Mouse (Mus musculus): ENCODE measurements around the gene Gsk3a. TPM values are rescaled to one million over a fixed set of nuclear protein-coding genes. Genes with fewer than 3 reads are reported as not detected.

Gsk3a gene
- polyA plus RNA-seq, 1 experiment from 2014 or later, result 6.4 TPM

DNA sequence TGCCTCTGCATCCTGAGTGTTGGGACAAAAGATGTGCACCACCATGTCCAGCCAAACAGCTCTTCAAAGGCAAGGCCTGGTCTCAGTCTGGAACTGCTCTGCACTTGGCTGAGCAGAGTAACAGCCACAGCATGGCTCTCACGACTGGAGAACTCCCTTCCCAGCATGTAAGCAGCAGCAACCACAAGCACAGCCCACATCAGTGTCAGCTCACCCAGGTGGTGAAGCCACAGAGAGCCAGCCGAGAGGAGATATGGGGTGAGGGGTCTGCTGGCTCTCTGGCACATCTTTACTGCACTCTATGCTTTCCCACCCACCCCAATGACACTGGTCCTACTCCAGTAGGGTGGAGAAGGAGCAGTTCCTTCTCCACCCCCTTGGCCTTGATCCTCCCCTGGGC, 4.6 kb downstream of the Gsk3a start:
- H3K9me3 ChIP-seq (replicated peaks), result no peaks in the 10 kb centered on the region
- no peaks in the 10 kb centered on the region for H3K27me3 ChIP-seq
- H3K4me2 ChIP-seq, result no peak overlapping the region
- H3K36me3 ChIP-seq (replicated peaks), result peaks cover 78% of the 10 kb centered on the region
- WGBS (ENCODE audit: insufficient replicate concordance), result 57% methylated on average over 2 of the region's 2 CpGs
- no peak overlapping the region for H3K27ac ChIP-seq (replicated peaks)
- H3K9ac ChIP-seq, result no peak overlapping the region
- ATAC-seq (ENCODE audit: insufficient read depth), result no peak
- H3K4me1 ChIP-seq (replicated peaks), result peaks cover 24% of the 10 kb centered on the region
- H3K4me3 ChIP-seq (replicated peaks), result no peak overlapping the region

DNA sequence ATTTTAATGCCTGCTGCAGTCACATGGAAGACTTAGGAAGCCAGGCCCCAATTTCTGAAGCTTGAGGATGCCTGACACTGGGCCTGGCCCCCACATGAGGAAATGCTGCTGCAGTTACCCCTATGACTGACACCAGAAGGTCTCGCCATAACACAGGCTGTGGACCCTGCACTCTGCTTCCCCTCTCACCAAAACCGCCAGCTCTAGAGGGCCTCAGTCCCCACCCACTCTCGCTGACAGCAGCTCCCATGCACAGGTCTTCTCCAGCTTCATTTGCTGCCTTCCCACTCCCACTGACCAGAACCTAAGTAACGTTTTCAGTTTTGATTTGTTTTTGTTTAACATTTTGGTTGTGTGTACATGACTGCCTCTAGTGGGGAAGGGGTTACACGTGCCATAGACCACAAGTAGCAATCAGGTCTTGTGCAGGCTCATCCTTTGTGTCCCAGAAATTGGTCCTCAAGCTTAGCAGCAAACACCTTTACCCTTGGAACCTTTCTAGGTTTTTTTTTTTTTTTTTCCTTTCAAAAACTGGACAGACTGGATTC, 5.5 kb downstream of the Gsk3a start:
- 58% methylated on average over 5 of the region's 5 CpGs for WGBS (ENCODE audit: insufficient replicate concordance)
- H3K36me3 ChIP-seq (replicated peaks), result peaks cover 87% of the 10 kb centered on the region

DNA sequence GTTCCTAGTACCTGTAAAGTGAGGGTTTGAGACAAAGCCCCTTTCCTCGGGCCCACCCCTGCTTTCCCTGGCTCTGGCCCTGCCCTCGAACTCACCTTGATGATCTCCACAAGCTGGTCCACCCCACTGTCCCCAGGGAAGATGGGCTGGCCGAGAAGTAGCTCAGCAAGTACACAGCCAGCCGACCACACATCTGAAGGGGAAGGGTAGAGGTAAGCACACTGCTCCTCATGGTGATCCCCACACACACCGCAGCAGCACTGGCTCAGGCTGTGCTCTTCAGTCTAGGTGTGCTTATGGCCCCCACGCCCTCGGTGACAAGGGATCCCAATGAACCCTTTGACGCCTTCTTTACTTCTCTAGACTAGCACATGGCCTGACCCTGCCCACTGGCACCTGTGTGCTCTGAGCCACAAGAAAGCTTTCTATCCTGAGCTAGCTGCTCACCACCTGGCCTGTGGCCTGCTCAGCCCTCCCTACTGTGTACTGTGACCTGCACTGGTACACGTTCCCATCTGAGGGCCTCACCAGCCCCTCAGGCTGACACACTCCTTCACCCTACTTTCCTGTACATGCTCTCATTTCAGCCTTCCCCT, 6.9 kb downstream of the Gsk3a start:
- ATAC-seq (ENCODE audit: insufficient read depth), result no peak
- Histone ChIP-seq H3K4me3 (replicated peaks) (no peak overlapping the region), H3K27me3 (no peaks in the 10 kb centered on the region), H3K36me3 (replicated peaks) (peaks cover 100% of the 10 kb centered on the region), H3K4me1 (replicated peaks) (peaks cover 14% of the 10 kb centered on the region), H3K9me3 (replicated peaks) (no peaks in the 10 kb centered on the region), H3K27ac (replicated peaks) (no peak overlapping the region), H3K9ac (no peak overlapping the region), H3K4me2 (no peak overlapping the region)
- 79% methylated on average over 9 of the region's 9 CpGs for WGBS (ENCODE audit: insufficient replicate concordance)

More for the DNA sequence above, 5.5 kb downstream of the Gsk3a start:
- Histone ChIP-seq H3K4me3 (replicated peaks) (no peak overlapping the region), H3K9me3 (replicated peaks) (no peaks in the 10 kb centered on the region), H3K27me3 (no peaks in the 10 kb centered on the region), H3K9ac (no peak overlapping the region), H3K4me1 (replicated peaks) (peaks cover 24% of the 10 kb centered on the region), H3K4me2 (no peak overlapping the region), H3K27ac (replicated peaks) (no peak overlapping the region)
- no peak for ATAC-seq (ENCODE audit: insufficient read depth)

DNA sequence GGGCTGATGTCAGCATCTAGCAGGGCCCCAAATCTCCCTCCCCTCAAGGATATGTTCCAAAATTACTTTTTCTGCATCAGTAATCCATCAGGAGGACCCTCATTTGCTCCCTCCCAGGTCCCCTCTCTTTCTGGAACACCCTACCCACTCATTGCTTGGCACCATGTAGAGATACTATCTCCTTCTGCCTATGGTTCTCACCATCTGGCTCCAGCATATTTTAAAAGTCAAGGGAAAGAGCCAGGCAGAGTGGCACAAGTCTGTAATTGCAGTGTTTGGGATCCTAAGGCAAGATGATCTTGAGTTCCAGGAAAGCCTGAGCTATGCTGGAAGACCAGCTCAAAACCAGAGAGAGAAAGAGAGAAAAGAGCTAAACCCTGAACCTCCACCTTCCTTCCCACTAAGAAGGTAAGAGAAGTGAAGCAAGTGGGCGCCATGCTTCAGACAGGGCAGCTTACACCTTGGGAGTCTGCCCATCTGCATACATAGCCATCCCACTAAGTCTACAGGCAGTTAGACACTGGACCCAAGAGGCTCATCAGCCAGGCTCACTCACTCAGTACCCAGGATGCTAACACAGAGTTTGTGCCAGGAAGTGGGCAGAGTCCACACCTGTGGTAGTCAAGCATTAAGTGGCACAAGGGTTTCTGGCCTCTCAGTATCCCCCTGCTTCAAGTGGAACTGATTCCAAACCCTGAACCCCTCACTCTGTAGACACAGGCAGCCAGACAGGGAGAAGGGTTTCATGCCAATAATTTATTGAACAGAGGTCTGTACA, 9.9 kb downstream of the Gsk3a start:
- H3K4me3 ChIP-seq (replicated peaks), result no peak overlapping the region
- WGBS (ENCODE audit: insufficient replicate concordance), result 84% methylated on average over 1 of the region's 1 CpGs
- H3K9me3 ChIP-seq (replicated peaks), result no peaks in the 10 kb centered on the region
- H3K9ac ChIP-seq, result no peak overlapping the region
- no peak overlapping the region for H3K4me2 ChIP-seq
- H3K27ac ChIP-seq (replicated peaks), result no peak overlapping the region
- no peaks in the 10 kb centered on the region for H3K27me3 ChIP-seq
- no peak for ATAC-seq (ENCODE audit: insufficient read depth)
- peaks cover 100% of the 10 kb centered on the region for H3K36me3 ChIP-seq (replicated peaks)
- peaks cover 11% of the 10 kb centered on the region for H3K4me1 ChIP-seq (replicated peaks)

DNA sequence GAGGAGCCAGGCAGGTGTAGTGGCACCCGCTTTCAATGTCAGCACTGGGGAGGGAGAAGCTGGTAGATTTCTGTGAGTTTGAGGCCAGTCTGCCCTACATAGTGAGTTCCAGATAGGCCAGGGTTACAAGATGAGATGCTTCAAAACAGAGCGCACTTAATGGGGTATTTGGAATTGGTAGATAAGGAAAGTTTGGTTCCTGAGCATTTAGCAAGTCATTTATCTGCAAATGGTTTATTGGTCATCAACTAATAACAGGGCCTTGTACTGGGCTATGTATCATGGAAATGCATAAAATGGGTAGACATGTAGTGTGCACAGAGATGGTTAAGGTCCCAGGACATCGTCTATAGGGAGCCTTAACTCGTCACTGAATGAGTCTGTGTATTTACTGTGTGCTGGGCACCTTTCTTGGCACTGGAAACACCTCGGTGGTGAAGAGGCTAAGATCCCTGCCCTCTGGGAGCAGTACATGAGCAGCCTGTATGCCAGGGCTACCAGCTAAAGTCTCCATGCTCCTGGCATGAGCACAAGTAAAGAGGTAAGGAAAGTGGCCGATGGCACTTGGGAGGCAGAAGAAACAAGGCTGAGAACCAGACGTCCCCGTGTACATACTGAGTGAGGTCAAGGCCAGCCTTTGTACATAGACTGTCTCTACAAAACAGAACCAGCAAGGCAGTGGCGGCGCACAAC, 15.2 kb downstream of the Gsk3a start:
- H3K4me2 ChIP-seq, result peak overlapping the region; percentile 87
- H3K27me3 ChIP-seq, result no peaks in the 10 kb centered on the region
- peak overlapping the region; percentile 96 for H3K27ac ChIP-seq (replicated peaks)
- H3K36me3 ChIP-seq (replicated peaks), result peaks cover 56% of the 10 kb centered on the region
- H3K4me1 ChIP-seq (replicated peaks), result peaks cover 49% of the 10 kb centered on the region
- no peak for ATAC-seq (ENCODE audit: insufficient read depth)
- peak overlapping the region; percentile 86 for H3K9ac ChIP-seq
- peak overlapping the region; percentile 89 for H3K4me3 ChIP-seq (replicated peaks)
- H3K9me3 ChIP-seq (replicated peaks), result no peaks in the 10 kb centered on the region
- 55% methylated on average over 10 of the region's 10 CpGs for WGBS (ENCODE audit: insufficient replicate concordance)

DNA sequence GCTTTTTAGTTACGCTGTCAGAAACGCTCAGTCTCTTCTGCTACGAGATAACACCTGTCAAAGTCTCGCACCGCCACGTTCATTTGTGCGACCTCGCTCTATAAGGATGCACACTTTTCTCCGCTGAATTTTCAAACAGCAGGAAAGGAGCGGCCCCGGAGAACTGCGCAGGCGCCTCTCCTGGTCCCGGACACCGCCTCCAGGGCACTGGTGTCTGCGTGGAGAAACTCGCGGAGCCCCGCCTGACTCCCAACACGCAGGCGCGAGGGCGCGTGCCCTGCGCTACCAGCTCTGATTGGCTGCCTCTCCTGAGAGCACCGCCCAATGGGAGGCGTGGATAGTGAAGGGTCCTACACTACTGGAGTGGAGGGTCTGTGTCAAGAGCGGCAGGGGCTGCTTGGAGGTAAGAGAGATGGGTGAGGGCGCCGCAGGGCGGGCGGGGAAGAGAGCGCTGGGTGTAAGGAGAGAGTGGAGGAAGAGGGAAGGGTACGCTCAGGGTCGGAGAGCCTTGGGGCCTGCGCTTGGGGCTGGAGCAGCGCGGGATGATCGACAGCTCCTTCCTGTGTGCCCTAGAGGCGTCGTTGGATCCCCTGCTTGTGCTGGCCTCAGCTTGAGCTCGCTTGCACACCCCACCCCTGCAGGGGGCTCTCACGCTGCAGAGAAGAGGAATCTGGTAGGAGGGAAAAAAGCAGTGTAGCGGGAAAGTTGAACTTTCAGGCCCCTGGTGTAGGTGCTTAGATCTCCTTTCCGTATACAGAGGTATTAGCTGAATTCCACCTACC, 16.4 kb downstream of the Gsk3a start, which contains the start of gene Zfp526:
Gene Zfp526 (plus strand): TSS at position 324 of the 782 bp plus-strand sequence.
- H3K27ac ChIP-seq (replicated peaks), result peak within 1 kb of the TSS; percentile 96
- H3K4me1 ChIP-seq (replicated peaks), result peaks cover 54% of the 10 kb centered on the region
- peak within 1 kb of the TSS; percentile 89 for H3K4me3 ChIP-seq (replicated peaks)
- no peaks in the 10 kb centered on the region for H3K9me3 ChIP-seq (replicated peaks)
- H3K27me3 ChIP-seq, result no peaks in the 10 kb centered on the region
- WGBS (ENCODE audit: insufficient replicate concordance), result under 1% methylated on average over 45 of the region's 45 CpGs
- ATAC-seq (ENCODE audit: insufficient read depth), result peak; percentile 79
- peak within 1 kb of the TSS; percentile 92 for H3K9ac ChIP-seq
- H3K4me2 ChIP-seq, result peak within 1 kb of the TSS; percentile 87
- H3K36me3 ChIP-seq (replicated peaks), result peaks cover 56% of the 10 kb centered on the region

DNA sequence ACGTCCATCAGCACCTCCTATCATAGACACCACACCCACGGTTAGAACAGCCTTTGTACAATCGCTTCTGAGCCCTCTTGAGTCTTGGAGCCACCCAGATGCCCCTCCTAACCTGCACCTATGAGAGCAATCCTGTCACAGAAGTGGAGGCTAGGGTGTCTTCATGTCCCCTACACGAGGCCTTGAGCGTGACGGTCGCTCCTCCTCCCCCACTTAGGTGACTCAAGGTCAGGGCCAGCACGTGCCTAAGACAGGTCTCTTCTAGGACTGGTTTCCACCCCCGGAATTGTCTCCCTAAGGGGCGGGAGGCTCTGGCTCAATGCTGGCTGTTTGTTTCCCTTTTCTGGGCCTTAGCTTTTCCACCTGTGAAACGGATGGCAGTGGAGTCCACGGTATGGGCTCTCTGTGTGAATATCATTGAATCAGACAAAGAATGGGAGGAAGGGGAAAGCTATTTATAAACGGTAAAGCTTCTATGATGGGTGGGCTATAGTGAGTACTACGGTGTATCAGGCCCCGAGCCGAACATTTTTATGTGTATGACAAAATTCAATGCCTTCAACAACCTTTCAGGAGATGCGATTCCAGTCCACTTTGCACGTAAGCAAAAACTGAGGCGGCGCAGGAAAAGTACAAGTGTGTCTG, 17.1 kb downstream of the Gsk3a start, which contains the start of gene Dedd2:
Gene Dedd2 (minus strand): TSS at position 159 of the 645 bp plus-strand sequence.
- H3K4me2 ChIP-seq, result peak within 1 kb of the TSS; percentile 87
- WGBS (ENCODE audit: insufficient replicate concordance), result 1% methylated on average over 20 of the region's 20 CpGs
- peaks cover 58% of the 10 kb centered on the region for H3K4me1 ChIP-seq (replicated peaks)
- H3K36me3 ChIP-seq (replicated peaks), result peaks cover 56% of the 10 kb centered on the region
- H3K27me3 ChIP-seq, result no peaks in the 10 kb centered on the region
- H3K9me3 ChIP-seq (replicated peaks), result no peaks in the 10 kb centered on the region
- H3K9ac ChIP-seq, result peak within 1 kb of the TSS; percentile 92
- peak within 1 kb of the TSS; percentile 89 for H3K4me3 ChIP-seq (replicated peaks)
- peak; percentile 27 for ATAC-seq (ENCODE audit: insufficient read depth)
- H3K27ac ChIP-seq (replicated peaks), result peak within 1 kb of the TSS; percentile 96

DNA sequence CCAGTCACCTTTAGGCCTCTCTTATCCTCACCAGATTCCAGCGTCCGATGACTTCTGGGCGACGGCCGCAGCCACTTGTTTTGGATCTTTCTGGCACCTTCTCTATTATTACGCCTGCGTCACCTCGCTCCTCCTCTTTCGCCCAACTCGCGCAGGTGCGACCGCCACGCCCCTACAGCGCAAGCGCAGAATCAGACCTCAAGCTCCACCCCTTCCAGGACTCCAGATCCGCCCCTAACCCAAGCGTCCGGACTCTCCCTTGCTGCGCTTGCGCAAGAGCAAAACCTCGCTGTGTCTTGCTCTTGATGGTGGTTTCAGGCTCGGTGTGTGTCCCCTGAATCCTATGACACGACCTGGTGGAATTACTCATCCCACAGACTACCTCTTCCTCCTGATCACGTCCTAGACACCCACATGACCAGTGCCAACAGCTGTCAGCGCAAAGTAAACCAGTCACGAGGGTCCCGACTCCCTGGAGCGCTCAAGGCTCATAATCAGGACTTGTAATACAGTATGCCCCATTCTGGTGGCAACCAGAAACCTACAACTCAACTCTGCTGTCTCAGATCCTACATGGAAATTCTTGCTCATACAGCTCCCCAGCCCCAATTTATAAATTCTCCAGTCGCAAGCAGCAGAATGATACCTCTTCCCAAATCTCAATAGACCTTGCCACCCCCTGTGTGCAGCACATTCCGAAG, 17.7 kb downstream of the Gsk3a start:
- Histone ChIP-seq H3K9ac (peak overlapping the region; percentile 92), H3K4me1 (replicated peaks) (peaks cover 65% of the 10 kb centered on the region), H3K4me2 (peak overlapping the region; percentile 87), H3K27me3 (no peaks in the 10 kb centered on the region), H3K36me3 (replicated peaks) (peaks cover 56% of the 10 kb centered on the region), H3K4me3 (replicated peaks) (peak overlapping the region; percentile 89), H3K9me3 (replicated peaks) (no peaks in the 10 kb centered on the region), H3K27ac (replicated peaks) (peak overlapping the region; percentile 96)
- ATAC-seq (ENCODE audit: insufficient read depth), result peak; percentile 62
- WGBS (ENCODE audit: insufficient replicate concordance), result under 1% methylated on average over 31 of the region's 31 CpGs

DNA sequence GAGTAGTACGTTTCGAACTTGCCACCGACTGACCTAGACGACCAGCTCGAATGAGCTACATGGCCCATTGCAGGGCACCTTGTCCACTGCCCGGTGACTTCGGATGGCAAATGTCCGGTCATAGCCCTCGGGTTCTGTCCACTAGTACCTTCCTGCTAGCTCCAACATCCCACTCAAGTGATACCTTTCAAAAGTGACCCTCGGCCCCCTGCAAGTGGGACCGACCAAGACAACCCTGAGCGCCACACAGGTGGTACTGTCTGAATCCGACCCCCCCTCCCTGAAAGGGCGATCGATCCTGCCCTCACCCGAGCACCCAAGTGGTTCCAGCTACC, 18.3 kb downstream of the Gsk3a start:
- Histone ChIP-seq H3K27ac (replicated peaks) (peak overlapping the region; percentile 96), H3K9ac (peak overlapping the region; percentile 92), H3K4me2 (peak overlapping the region; percentile 87), H3K4me1 (replicated peaks) (peaks cover 68% of the 10 kb centered on the region), H3K4me3 (replicated peaks) (peak overlapping the region; percentile 89), H3K36me3 (replicated peaks) (peaks cover 56% of the 10 kb centered on the region), H3K9me3 (replicated peaks) (no peaks in the 10 kb centered on the region), H3K27me3 (no peaks in the 10 kb centered on the region)
- WGBS (ENCODE audit: insufficient replicate concordance), result under 1% methylated on average over 16 of the region's 16 CpGs
- no peak for ATAC-seq (ENCODE audit: insufficient read depth)
